Mouse (Mus musculus) heart, adult 2 months (tissue): Measurements from ENCODE around the gene Slc17a1. TPM values are rescaled to one million over a fixed set of nuclear protein-coding genes. Genes with fewer than 3 reads are reported as not detected.

Experiments used
- DNase-seq, 2 experiments: peaks; one replicate each; pipeline ENCODE4 v3.0.0; 2021
- H3K27ac ChIP-seq: fragments of 200-600 bp; 2 replicates; pipeline ENCODE4 v1.8.1; 2022
- H3K27me3 ChIP-seq: fragments of 200-500 bp; 2 replicates; pipeline ENCODE4 v1.6.1; 2012; ENCODE audit warnings: mild to moderate bottlenecking, low read length, inconsistent platforms, mixed read lengths; ENCODE audit not compliant: control insufficient read depth, insufficient read depth
- H3K36me3 ChIP-seq: fragments of 200-500 bp; 2 replicates; pipeline ENCODE4 v1.6.1; 2012; ENCODE audit warnings: low read length, inconsistent platforms; ENCODE audit not compliant: control insufficient read depth, insufficient read depth
- H3K4me1 ChIP-seq: fragments of 200-500 bp; 2 replicates; pipeline ENCODE4 v1.6.1; 2011; ENCODE audit warnings: low read length; ENCODE audit not compliant: control insufficient read depth, insufficient read depth
- H3K4me3 ChIP-seq: fragments of 200-600 bp; 2 replicates; pipeline ENCODE4 v1.8.1; 2022
- H3K79me2 ChIP-seq: fragments of 200-500 bp; replicated peaks from 2 replicates; pipeline ENCODE4 v1.6.1; 2012; ENCODE audit warnings: mild to moderate bottlenecking, inconsistent platforms, low read length, moderate library complexity, mixed read lengths; ENCODE audit not compliant: control insufficient read depth, insufficient read depth
- H3K9ac ChIP-seq: fragments of 200-500 bp; 2 replicates; pipeline ENCODE4 v1.6.1; 2012; ENCODE audit warnings: low read depth, mild to moderate bottlenecking, control low read depth, inconsistent platforms, low read length, mixed read lengths
- CTCF ChIP-seq: fragments of 200-600 bp; IDR thresholded peaks from 2 replicates; pipeline ENCODE4 v1.8.1; 2022; ENCODE audit warnings: antibody characterized with exemption, mild to moderate bottlenecking, moderate library complexity
- EP300 ChIP-seq: fragments of 200-500 bp; IDR thresholded peaks from 2 replicates; pipeline ENCODE4 v1.6.1; 2011; ENCODE audit warnings: low read depth, low read length, control low read depth; ENCODE audit not compliant: insufficient read depth
- POLR2A ChIP-seq: fragments of 200-500 bp; IDR thresholded peaks from 2 replicates; pipeline ENCODE4 v1.6.1; 2011; ENCODE audit warnings: mild to moderate bottlenecking, low read depth, low read length, control low read depth; ENCODE audit not compliant: insufficient read depth
- WGBS: fragments of 180-500 bp; shearing (Covaris S2); methylation state at CpG from one replicate; pipeline ENCODE4 v1.1.7; 2018; 5-methylcytosine and 5-hydroxymethylcytosine counted together
- intact Hi-C: fragments of 180-260 bp; cut with DNase I; formaldehyde crosslinking; loops from one replicate; pipeline ENCODE4 v1.15.1; 2025
- polyA plus RNA-seq: library from polyadenylated mRNA; depleted of rRNA; stranded (reverse); fragments of >200 nt; gene quantifications from 2 replicates; pipeline ENCODE4 v1.2.3, GENCODE M21; 2012
- total RNA-seq, 2 experiments: library from RNA; stranded (reverse); gene quantifications; 2 replicates each; pipeline ENCODE4 v1.2.3; 2021

Slc17a1 gene
- total and polyA plus RNA-seq, 3 experiments, result not detected

DNA sequence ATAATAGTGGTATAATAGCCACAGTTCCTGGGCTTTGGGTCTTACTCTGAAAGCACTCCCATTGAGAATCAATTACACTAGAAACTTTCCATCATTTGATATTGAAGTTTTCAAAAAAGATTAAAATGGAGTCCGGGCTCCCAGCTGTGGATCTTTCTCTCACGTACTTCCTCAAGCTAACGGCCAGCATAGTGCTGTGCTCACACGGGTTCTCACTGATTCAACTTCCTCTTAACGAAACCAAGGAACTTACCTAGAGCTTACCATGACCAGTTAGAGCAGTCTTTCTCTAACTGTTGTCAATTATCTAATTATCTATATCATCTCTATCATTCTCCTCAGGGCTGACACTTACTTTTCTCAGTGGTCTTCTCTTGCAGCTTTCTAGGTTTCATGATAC, 12.1 kb downstream of the Slc17a1 start:
- Histone ChIP-seq H3K4me1 (no peaks in the 10 kb centered on the region), H3K27ac (no peak overlapping the region), H3K36me3 (no peaks in the 10 kb centered on the region), H3K4me3 (no peak overlapping the region), H3K27me3 (no peaks in the 10 kb centered on the region), H3K9ac (no peak overlapping the region), H3K79me2 (no peaks in the 10 kb centered on the region)
- DNase-seq, result no peak
- intact Hi-C loops, result no loop called here
- no peak for TF ChIP-seq CTCF
- TF ChIP-seq POLR2A, result no peak
- no peak for TF ChIP-seq EP300
- WGBS, result 74% methylated on average over 5 of the region's 5 CpGs

DNA sequence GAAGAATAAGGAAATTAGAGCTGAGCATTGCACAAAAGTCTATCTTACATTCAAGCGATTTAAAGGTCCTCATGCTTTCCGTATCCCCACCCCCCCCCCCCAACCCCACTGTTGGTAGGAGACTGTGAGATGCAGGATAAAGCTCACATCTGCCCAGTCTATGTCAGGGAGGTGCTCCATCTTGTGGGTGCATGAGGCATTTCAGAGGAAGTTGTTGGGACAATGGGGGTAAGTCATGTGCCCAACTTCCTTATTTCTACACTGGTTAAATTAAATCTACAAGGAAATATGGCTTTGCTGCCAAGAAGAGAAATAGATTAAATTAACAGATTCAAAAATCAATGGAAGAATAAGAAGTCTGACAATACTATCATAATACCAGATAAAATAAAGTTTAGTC, 18.0 kb downstream of the Slc17a1 start:
- intact Hi-C loops, result loop anchor here (2.0 kb wide), 1 partner anchor 53 kb away; no protein-coding TSS in a partner anchor
- no peak overlapping the region for H3K4me3 ChIP-seq
- no peaks in the 10 kb centered on the region for H3K4me1 ChIP-seq
- no peak overlapping the region for H3K9ac ChIP-seq
- H3K27me3 ChIP-seq, result no peaks in the 10 kb centered on the region
- H3K79me2 ChIP-seq, result no peaks in the 10 kb centered on the region
- no peak for TF ChIP-seq POLR2A
- TF ChIP-seq EP300, result no peak
- peak; percentile 51 for TF ChIP-seq CTCF
- WGBS, result 32% methylated on average over 2 of the region's 2 CpGs
- H3K36me3 ChIP-seq, result no peaks in the 10 kb centered on the region
- no peak overlapping the region for H3K27ac ChIP-seq
- DNase-seq, result peak in 1 of 2 experiments; percentile 5

DNA sequence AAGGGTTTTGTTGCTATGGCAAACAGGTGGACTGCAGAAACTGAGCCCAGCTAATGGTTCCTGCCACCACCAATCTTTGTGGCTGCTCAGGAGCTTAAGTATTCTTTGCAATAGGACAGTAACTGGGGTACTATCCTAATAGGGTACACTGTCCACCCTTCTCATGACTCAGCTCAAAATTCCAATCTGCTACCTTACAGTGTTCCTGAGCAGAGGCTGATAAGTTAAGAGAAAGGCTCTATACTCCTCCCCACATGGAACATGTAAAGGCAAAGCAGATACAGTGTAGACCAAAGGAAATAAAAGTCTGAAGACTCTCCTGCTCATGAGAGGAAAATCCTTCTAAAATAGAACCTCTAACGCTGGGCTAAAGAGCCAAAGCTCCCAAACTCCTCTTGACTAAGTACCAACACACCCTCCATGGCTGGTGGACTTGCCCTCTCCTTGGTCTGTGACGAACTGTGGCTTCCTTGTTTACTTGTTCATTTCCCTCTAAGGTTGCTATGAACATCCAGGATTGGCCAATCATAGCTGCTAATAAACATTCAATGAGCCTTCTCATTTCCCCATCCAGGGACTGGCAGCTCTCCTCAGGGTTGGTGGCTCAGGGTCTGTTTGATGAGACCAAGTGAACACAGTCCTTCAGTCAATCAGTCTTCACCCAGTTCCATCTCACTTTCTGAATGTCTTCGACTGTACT, 19.6 kb downstream of the Slc17a1 start:
- Histone ChIP-seq H3K27me3 (no peaks in the 10 kb centered on the region), H3K36me3 (no peaks in the 10 kb centered on the region), H3K4me1 (no peaks in the 10 kb centered on the region), H3K79me2 (no peaks in the 10 kb centered on the region), H3K9ac (no peak overlapping the region), H3K4me3 (no peak overlapping the region), H3K27ac (no peak overlapping the region)
- 66% methylated on average over 3 of the region's 3 CpGs for WGBS
- intact Hi-C loops, result no loop called here
- DNase-seq, result no peak
- no peak for TF ChIP-seq CTCF
- no peak for TF ChIP-seq EP300
- TF ChIP-seq POLR2A, result no peak

DNA sequence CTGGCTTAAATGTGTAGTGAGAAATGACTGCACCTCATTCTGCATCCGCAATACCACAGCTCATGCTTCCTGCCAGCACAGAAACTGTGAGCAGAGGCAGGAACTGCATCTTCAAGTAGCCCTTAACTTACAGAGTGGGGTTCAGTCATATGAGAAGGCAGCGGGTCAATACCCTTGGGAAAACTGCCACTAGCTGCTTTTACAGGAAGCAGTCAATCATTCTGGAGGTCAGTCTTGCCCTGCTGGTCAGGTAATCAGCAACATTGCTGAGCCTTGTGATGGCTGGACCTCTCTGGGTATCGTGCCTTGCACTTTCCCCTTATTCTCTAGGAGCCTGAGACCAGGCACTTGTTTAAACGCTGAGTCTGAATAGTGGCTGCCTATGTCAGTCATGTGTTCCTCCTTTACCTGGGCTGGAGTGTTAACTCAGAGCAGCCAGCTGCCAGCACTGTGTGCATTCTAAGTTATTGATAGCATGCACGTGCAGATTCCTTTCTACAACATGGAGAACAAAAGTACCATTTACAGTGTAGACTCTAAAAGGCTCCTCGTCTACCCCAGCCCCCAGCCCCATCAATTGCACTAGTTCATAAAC, 21.6 kb downstream of the Slc17a1 start:
- Histone ChIP-seq H3K4me3 (no peak overlapping the region), H3K27ac (no peak overlapping the region), H3K9ac (no peak overlapping the region), H3K27me3 (no peaks in the 10 kb centered on the region), H3K79me2 (no peaks in the 10 kb centered on the region), H3K36me3 (no peaks in the 10 kb centered on the region), H3K4me1 (no peaks in the 10 kb centered on the region)
- TF ChIP-seq EP300, result no peak
- TF ChIP-seq CTCF, result no peak
- no peak for TF ChIP-seq POLR2A
- WGBS, result 59% methylated on average over 6 of the region's 6 CpGs
- intact Hi-C loops, result no loop called here
- no peak for DNase-seq

DNA sequence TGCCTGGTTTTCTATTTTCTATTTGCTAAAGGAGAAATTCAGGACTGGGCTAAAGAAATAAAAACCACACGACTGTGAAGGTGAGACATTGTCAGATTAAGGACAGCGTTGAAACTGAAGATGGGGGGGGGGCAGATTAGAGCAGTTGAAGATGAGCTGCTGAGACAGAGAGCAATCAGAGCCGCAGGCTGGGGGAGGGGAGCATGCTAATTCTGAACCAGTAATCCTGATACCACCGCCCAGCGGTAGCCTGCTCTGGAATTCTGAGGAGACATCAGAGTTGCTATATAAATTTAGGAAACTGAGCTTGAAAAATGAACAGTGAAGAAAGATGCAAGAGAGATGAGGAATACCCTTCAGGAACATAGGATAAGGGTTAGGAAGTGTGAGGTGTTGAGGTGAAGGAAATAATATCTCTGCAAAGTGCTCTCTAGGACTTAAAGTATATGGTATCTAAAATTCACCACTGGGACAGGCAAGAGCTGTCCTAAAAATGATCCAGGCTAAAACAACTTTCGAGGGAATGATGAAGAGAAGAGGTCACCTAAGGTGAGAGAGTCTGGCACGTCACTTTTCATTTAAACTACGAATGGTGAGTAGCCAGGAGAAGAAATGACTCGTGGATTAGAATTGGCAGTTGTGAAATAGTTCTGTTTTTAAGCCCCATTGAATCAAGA, 25.2 kb downstream of the Slc17a1 start:
- no peaks in the 10 kb centered on the region for H3K4me1 ChIP-seq
- no peak overlapping the region for H3K27ac ChIP-seq
- WGBS, result 41% methylated on average over 9 of the region's 9 CpGs
- no peak overlapping the region for H3K9ac ChIP-seq
- no peaks in the 10 kb centered on the region for H3K36me3 ChIP-seq
- no peak for TF ChIP-seq CTCF
- no peak for TF ChIP-seq EP300
- TF ChIP-seq POLR2A, result no peak
- H3K27me3 ChIP-seq, result no peaks in the 10 kb centered on the region
- no peak overlapping the region for H3K4me3 ChIP-seq
- no peak for DNase-seq
- intact Hi-C loops, result no loop called here
- H3K79me2 ChIP-seq, result no peaks in the 10 kb centered on the region

DNA sequence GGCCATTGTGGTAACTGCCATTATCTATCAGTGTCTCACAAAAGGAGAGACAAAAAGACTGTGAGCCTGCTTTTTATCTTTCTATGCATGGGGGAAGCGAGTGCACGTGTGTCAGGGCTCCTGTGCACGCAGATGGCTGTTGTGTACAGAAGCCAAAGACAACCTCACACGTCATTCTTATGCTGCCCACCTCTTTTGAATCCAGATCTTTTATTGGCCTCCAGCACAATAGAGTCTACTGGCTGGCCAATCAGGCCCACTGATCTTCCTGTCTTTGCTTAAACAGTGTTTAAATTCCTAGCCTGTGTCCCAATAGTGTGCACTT, 25.7 kb downstream of the Slc17a1 start:
- no peak for DNase-seq
- Histone ChIP-seq H3K36me3 (no peaks in the 10 kb centered on the region), H3K27me3 (no peaks in the 10 kb centered on the region), H3K9ac (no peak overlapping the region), H3K79me2 (no peaks in the 10 kb centered on the region), H3K27ac (no peak overlapping the region), H3K4me3 (no peak overlapping the region), H3K4me1 (no peaks in the 10 kb centered on the region)
- WGBS, result 47% methylated on average over 4 of the region's 4 CpGs
- TF ChIP-seq CTCF (no peak), POLR2A (no peak), EP300 (no peak)
- intact Hi-C loops, result no loop called here
